Mouse (Mus musculus) gastrocnemius, adult 2 months (tissue): ENCODE data around the gene Tmem182. TPM values are rescaled to one million over a fixed set of nuclear protein-coding genes. Genes with fewer than 3 reads are reported as not detected.
A peak's percentile ranks its signal among the peaks of the same experiment; 100 is the strongest.

Experiments used
- DNase-seq: peaks from one replicate; pipeline ENCODE4 v3.0.0; 2022
- H3K27ac ChIP-seq: fragments of 200-600 bp; 2 replicates; pipeline ENCODE4 v1.8.1; 2022; ENCODE audit warnings: mild to moderate bottlenecking
- H3K4me3 ChIP-seq: fragments of 200-600 bp; 2 replicates; pipeline ENCODE4 v1.8.1; 2022; ENCODE audit warnings: mild to moderate bottlenecking, moderate library complexity
- CTCF ChIP-seq: fragments of 200-600 bp; IDR thresholded peaks from 2 replicates; pipeline ENCODE4 v1.8.1; 2022; ENCODE audit warnings: antibody characterized with exemption, mild to moderate bottlenecking, moderate library complexity
- intact Hi-C: fragments of 180-260 bp; cut with DNase I; formaldehyde crosslinking; loops from one replicate; pipeline ENCODE4 v1.15.1; 2025
- total RNA-seq, 2 experiments: library from RNA; stranded (reverse); gene quantifications; 2 replicates each; pipeline ENCODE4 v1.2.3; 2021

The Tmem182 gene
- total RNA-seq, 2 experiments from 2014 or later, result 181 to 243 TPM

GRCm38 (mm10) chr1:40880527-40880926, 75.1 kb downstream of the Tmem182 start:
- intact Hi-C loops, result loop anchor here (10.0 kb wide), 1 partner anchor 104 kb away; no protein-coding TSS in a partner anchor
- Histone ChIP-seq H3K27ac (no peak overlapping the region), H3K4me3 (no peak overlapping the region)
- DNase-seq, result no peak
- no peak for TF ChIP-seq CTCF

DNA sequence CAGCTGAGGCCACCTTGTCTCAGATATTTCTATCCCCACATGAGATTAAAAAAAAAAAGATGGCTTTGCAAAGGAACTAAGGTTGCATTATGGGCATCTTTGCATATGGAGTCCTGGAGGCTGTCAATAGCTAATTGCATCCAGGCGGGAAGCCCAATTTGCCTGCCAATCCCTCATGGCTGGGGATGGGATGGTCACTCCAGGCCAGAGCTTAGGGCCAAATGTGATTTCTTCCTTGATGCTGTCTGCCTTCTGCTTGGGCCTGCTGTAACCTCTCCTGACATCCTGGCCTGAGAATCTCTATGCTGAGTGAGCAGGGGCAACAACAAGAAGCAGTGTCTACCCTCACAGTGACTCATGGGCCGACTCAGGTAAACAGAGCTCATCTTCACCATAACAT, 78.5 kb downstream of the Tmem182 start:
- DNase-seq, result no peak
- no peak for TF ChIP-seq CTCF
- intact Hi-C loops, result loop anchor here (10.0 kb wide), 1 partner anchor 101 kb away; no protein-coding TSS in a partner anchor
- H3K27ac ChIP-seq, result no peak overlapping the region
- H3K4me3 ChIP-seq, result no peak overlapping the region

DNA sequence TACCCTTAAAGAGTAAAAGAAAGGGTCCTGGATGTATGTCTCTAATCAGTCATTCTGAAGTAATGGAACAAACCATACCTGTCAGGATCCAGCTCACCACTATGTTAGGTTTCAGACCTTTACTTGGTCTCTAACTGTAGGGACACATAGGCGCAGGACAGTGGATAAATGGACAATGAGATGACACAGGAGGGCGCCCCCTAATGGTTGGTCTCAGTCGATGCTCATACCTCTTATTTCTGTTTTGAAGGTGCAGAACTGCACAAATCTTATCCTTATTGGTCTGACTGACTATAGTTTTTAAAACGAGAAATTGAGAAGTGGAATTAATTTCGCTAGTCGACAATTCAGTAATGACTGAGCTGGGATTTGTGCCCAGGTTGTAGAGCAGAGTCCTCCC, 79.5 kb downstream of the Tmem182 start:
- Histone ChIP-seq H3K27ac (no peak overlapping the region), H3K4me3 (no peak overlapping the region)
- DNase-seq, result no peak
- TF ChIP-seq CTCF, result peak; percentile 30; the same call in 1 of the 2 replicates
- intact Hi-C loops, result loop anchor here (10.0 kb wide), 1 partner anchor 100 kb away; no protein-coding TSS in a partner anchor

- intact Hi-C loops, result loop anchor here (10.0 kb wide), 1 partner anchor 97 kb away; no protein-coding TSS in a partner anchor
- peak; percentile 66 for DNase-seq
- peak; percentile 69 for TF ChIP-seq CTCF
- Histone ChIP-seq H3K4me3 (no peak overlapping the region), H3K27ac (no peak overlapping the region)
These were observed 82.3 kb downstream of the Tmem182 start for GRCm38 (mm10) chr1:40887673-40888072.

GRCm38 (mm10) chr1:40888396-40889040, 83.1 kb downstream of the Tmem182 start:
- Histone ChIP-seq H3K27ac (no peak overlapping the region), H3K4me3 (no peak overlapping the region)
- DNase-seq, result no peak
- no peak for TF ChIP-seq CTCF
- intact Hi-C loops, result loop anchor here (10.0 kb wide), 1 partner anchor 96 kb away; no protein-coding TSS in a partner anchor

DNA sequence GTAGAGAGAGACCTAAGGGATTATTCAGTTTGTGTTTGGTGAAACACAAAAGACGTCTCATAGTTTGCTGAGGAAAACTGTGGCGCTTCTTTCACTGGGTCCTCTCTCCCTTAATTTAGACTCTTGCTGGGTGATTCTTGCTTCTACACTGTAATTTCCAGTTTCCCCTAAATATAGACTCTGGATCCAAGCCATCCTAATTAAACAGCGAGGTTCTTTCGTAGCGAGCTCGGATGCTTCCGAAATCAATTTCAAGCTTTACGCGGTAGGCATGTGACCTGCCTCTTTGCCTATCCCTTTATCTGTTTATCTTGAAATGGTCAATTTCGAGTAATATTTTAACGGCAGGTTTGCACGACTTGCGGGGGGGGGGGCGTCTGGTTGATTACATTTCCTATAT, 84.2 kb downstream of the Tmem182 start:
- DNase-seq, result no peak
- H3K27ac ChIP-seq, result no peak overlapping the region
- intact Hi-C loops, result loop anchor here (10.0 kb wide), 1 partner anchor 95 kb away; no protein-coding TSS in a partner anchor
- H3K4me3 ChIP-seq, result peak overlapping the region; percentile 41
- TF ChIP-seq CTCF, result no peak

DNA sequence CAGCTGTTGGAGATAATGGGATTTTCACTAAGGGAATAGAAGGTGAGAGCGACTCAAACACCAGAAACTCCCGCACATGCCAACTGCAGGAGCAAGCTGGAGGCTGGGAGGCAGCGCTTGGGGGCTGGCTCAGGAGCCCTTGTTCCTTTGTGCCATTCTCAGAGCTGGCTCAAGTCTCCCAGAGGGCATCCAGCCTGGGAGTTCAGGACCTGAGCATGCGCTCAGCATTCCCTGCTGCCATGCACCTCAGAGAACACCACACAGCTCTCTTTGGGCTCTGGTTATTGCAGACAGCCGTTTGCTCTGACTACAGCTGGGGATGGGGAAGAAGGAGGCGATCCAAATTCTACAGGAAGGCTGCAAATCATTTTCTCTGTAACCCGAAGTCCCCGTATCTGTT, 84.8 kb downstream of the Tmem182 start:
- peak overlapping the region; percentile 41 for H3K4me3 ChIP-seq
- peak overlapping the region; percentile 41; the same call in 1 of the 2 replicates for H3K27ac ChIP-seq
- intact Hi-C loops, result no loop called here
- TF ChIP-seq CTCF, result no peak
- DNase-seq, result peak; percentile 63

- Histone ChIP-seq H3K4me3 (no peak overlapping the region), H3K27ac (no peak overlapping the region)
- no peak for DNase-seq
- intact Hi-C loops, result no loop called here
- TF ChIP-seq CTCF, result no peak
These were observed 98.3 kb downstream of the Tmem182 start for GRCm38 (mm10) chr1:40903712-40904111.

Other genes with a start within 250 kb of the Tmem182 start
- gene Slc9a4, start 225.5 kb upstream of the Tmem182 start, total RNA-seq, result under 1 TPM; 0.64 to 0.97 TPM
- gene Slc9a2, start 125.0 kb upstream of the Tmem182 start, total RNA-seq, result 10 to 100 TPM; 16.6 to 30.1 TPM
- under 1 TPM; 0.31 to 0.89 TPM for gene Mfsd9, start 14.9 kb upstream of the Tmem182 start, total RNA-seq